Mouse (Mus musculus) left cerebral cortex, postnatal 10 days (tissue): ENCODE data around the gene Il11ra1. TPM values are rescaled to one million over a fixed set of nuclear protein-coding genes. Genes with fewer than 3 reads are reported as not detected.
"Not testable (repeated sequence)": the region's sequence is repeated elsewhere in the genome, so short reads cannot be mapped to it uniquely, and the experiment has no call there.

Experiments used
- DNase-seq, 2 experiments: peaks; one replicate each; pipeline ENCODE4 v3.0.0; 2021 to 2022; ENCODE audit warnings: low spot score in 2 of 2, mixed read lengths in 1 of 2; ENCODE audit errors: extremely low spot score in 1 of 2
- intact Hi-C: fragments of 180-260 bp; cut with DNase I; formaldehyde crosslinking; loops from one replicate; pipeline ENCODE4 v1.15.1; 2025
- total RNA-seq, 2 experiments: library from RNA; stranded (reverse); gene quantifications; 2 replicates each; pipeline ENCODE4 v1.2.3; 2021

Gene Il11ra1
- 10 to 100 TPM; 19.1 to 24.3 TPM for total RNA-seq

GRCm38 (mm10) chr4:41699783-41700182 is at the start of gene Il11ra1:
Gene Il11ra1, plus strand, starts transcription at chr4:41699989.
- DNase-seq, intact Hi-C loops: not testable (repeated sequence)

DNA sequence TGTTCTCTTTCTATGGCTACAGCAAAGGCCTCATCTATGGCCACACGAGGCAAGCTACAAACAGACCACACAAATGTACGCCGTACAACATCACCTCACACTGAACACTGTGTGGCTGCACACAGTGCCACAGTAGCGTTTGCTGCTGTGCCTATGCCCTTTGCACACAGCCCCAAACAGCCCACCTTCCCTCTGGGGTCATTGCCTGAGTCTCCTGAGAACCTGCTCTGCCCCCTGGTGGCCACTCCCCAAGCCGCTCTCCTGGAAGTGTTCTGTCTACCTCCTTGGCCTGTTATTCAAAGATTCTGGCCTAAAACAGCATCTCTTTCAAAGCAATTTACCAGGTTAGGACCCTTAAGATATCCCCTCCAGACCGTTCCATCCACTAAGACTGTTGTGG is 46.5 kb upstream of the Il11ra1 start:
- intact Hi-C loops = loop anchor here (5.0 kb wide), 1 partner anchor 101 kb away; no protein-coding TSS in a partner anchor
- DNase-seq = peak; percentile 64 to 82

- intact Hi-C loops = loop anchor here (5.0 kb wide), 1 partner anchor 101 kb away; no protein-coding TSS in a partner anchor
- DNase-seq = no peak
These were observed 46.1 kb upstream of the Il11ra1 start for GRCm38 (mm10) chr4:41653730-41654129.

GRCm38 (mm10) chr4:41654217-41654616 is 45.6 kb upstream of the Il11ra1 start:
- DNase-seq = peak in 1 of 2 experiments; percentile 66
- intact Hi-C loops = loop anchor here (5.0 kb wide), 1 partner anchor 102 kb away; no protein-coding TSS in a partner anchor

DNA sequence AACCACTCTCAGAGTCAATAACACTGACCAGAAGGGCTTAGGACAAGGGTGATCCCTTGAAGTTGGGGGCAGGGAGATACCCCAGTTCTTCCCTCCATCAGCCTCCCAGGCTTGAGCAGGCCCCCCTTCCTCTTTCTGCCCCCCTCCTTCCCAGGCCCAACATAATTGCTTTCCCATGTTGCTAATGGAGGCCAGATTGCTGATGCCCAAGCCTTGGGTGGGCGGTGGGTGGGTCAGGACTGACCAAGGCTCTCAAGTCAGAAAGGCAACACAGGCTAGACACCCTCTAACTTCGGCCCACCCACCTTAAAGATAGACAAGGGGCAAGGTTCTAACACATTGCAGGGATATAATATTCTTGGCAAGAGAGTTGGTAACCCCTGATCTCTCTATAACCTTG is 44.3 kb upstream of the Il11ra1 start:
- no peak for DNase-seq
- intact Hi-C loops = no loop called here

DNA sequence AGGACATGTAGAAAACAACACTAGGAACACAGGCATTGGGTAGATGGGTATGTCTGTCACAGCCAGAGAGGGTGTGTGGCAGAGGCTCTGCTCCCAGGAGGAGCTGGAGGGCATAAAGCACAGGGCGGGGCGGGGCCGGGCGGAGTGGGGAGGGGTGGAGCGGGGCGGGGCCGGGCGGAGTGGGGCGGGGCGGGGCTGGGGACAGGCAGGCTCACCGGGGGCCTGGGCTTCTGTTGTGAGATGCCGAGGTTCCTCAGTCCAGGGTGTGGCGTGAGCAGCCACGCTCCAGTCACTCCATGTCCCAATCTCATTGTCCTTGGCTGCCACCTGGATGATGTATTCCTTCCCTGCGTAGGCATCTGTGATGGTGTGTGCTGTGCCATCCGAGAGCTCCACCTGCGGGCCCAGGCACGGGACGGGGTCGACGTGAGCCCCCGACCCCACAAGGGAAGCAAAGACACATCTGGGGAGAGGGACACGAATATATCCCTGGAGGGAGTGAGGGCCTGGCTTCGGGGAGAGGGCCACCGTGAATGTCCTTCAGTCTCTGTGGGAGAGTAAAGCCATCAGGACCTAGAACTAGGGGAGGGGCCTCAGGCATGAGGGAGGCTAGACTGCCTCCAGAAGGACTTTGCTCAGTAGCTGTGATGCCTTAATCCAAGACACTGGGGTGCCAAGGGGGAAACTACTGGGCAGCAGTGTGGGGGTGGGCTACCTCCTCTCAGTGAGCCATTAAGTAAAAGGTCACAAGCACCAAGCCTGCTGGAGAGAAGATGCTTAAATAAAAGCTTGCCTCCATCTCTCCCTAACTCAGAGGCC is 41.0 kb upstream of the Il11ra1 start:
- intact Hi-C loops = no loop called here
- DNase-seq = no peak

DNA sequence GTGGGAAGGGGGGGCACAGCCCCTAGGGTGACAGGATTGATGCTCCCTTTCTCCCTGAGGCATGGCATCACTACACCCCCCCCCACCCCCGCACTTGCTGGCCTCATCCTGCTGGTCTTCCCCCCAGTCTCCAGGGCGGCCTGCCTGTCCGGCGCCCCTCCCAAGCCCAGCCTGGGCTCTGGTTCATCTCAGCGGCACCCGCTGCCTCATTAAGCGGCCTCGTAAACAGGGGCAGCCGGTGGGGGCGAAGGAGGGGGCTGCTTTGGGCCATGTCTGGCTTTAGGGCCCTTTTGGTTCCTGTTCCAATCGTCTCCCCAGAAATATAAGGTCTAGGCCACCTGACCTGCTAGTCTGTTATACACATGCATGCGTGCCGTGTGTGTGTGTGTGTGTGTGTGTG is 40.2 kb upstream of the Il11ra1 start:
- no peak for DNase-seq
- intact Hi-C loops = no loop called here

DNA sequence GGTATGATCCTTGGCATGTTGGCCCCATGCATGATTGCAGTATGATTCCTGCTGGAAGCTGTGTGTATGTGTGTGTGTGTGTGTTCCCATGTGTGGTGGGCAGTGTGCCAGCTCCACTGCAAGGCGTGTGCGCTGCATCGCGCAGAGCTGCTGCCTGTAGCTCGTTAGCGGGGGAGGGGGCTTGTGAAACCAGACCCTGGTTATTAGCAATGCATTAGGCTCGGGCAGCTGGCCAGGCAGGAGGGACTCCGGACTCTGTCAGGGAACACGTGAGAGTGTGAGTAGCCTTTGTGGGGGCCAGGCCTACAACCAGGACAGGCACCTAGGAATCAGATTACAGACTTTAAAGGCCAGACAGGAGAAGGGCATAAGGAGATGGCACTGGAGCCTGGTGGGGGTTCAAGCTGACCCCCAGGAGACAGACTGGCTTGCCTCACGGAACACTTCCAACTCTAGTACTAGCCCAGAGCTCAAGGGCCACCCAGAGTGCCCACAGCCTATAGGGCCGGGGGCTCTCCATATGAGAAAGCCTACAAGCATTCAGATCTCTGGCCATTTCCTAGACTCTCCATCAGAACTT is 38.8 kb upstream of the Il11ra1 start:
- DNase-seq = peak in 1 of 2 experiments; percentile 63
- intact Hi-C loops = no loop called here

GRCm38 (mm10) chr4:41662723-41663122 is 37.1 kb upstream of the Il11ra1 start:
- no peak for DNase-seq
- intact Hi-C loops = no loop called here

DNA sequence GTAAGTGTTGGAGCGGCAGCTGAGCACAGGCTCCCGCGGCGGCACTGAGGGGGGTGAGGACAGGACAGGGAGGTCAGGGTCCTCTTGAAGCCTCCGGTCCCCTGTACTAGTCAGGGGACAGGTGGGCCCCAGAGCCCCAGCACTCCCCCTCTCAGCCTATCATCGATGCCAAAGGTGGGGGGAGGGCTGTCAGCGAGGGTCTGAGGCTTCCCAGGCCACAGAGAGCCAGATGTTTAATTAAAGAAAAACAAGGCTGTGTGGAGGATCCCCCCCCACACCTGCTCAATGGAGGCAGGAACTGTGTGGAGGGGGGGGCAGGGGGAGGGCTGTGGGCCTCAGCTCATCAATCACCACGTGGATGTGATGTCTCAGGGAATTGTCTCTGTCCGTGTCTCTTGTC is 36.2 kb upstream of the Il11ra1 start:
- DNase-seq = no peak
- intact Hi-C loops = no loop called here

GRCm38 (mm10) chr4:41664533-41664932 is 35.3 kb upstream of the Il11ra1 start:
- no peak for DNase-seq
- intact Hi-C loops = no loop called here

DNA sequence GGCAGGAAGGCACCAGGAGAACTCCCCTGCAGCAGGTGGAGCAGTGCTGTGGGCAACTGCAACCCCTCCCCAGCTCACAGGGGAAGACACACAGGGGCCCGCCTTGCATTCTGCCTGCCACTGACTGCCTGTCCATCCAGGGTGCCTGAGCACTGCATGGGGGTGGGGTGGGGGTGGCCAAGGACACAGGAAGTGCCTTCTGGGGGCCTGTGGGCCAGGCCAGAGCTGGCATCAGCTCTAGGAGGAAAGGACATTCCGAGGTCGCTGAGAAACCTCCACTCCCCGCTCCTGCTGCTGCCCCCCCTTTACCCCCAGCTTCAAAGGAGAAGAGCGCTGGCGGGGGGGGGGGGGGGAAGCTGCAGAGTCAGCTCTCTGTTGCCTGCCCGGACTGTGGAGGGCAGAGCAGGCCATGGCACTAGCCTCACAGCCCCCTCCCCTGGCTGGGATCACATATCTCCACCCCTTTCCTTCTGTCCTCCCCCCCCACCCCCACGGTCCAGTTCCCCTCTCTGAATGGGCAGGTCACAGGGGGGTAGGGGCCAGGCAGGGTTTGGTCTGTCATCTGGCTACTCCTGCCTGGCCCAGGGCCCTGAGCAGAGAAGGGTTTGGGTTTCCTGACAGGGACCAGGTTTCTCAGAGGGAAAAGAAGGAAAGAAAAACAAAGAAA is 34.6 kb upstream of the Il11ra1 start:
- no peak for DNase-seq
- intact Hi-C loops = no loop called here

DNA sequence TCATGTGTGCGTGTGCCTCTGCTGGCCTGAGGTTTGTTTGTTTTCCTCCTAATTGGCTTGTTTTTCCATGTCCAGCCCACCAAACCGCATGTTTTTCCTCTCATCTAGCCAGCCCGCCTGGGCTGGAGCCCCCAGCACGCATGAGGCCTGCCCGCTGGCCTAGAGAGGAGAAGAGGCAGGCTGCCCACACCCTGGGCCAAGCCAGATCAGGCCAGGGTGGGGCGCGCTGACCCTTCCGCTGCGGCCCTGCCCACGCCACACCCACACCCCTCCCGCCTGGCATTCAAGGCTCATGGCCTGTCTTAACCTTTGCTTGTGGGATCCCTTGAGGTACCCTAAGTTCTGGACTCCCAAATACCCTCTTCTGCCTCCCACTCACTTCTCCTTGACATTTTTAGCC is 33.1 kb upstream of the Il11ra1 start:
- no peak for DNase-seq
- intact Hi-C loops = no loop called here

DNA sequence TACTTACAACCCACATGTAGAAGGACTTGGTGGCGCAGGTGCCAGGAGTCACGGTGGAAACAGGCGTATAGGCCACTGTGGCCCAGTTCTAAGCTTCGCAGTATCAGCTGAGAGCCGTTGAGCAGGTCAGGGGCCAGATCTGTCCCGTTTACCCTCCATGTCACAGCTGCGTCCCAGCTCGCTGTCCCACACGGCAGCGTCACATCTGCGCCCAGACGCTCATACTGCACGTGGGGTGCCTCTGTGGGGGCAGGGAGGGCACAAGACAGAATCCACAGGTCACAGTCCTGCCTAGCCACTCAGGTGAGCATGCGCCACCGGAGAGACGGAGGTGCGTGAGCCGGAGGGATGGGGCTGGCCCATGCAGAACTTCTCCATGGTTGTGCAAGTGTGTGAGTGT is 29.0 kb upstream of the Il11ra1 start:
- no peak for DNase-seq
- intact Hi-C loops = no loop called here

GRCm38 (mm10) chr4:41671500-41671899 is 28.3 kb upstream of the Il11ra1 start:
- no peak for DNase-seq
- intact Hi-C loops = no loop called here

DNA sequence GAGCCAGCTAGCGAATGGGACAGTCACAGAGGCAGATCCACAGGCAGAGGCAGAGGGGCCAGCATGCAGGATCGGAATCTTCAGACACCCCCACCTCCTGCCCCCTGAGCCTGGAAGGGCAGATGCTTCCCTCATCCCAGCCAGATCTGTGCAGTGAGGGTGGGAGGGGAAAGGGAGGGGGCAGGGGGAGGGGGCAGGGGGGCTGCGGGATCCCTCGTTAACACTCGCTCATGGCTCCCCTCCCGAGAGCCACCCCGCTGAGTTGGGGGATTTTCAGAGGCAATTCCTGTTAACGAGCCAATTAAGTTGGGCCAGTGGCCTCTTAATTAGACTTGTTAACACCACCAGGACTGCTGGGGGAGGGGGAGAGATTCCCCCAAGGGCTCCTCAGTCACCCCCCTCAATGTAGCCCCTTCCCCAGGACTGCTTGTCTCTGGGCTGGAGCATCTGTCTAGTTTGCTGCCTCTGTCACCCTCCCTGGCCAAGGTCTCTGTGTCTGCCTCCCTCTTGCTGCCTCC is 27.8 kb upstream of the Il11ra1 start:
- intact Hi-C loops = no loop called here
- no peak for DNase-seq

GRCm38 (mm10) chr4:41672522-41672963 is 27.2 kb upstream of the Il11ra1 start:
- intact Hi-C loops = no loop called here
- no peak for DNase-seq

DNA sequence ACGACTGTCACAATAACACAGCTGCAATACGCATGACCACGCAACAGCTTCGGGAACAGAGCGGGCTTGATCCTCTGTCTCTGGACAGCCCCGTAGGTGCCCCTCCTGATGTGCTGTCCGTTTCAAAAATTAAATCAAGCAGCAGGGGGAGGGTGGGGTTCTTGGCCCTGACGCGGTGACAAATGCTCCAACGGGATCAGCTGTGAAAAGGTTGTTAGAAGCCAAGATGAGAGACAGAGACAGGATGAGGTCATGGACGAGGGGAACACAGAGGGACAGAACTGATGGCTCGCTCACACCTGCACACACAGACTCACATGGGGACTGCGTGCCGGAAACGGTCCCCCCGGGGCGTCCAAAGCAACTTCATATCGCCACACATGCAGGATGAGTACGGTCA is 26.6 kb upstream of the Il11ra1 start:
- no peak for DNase-seq

DNA sequence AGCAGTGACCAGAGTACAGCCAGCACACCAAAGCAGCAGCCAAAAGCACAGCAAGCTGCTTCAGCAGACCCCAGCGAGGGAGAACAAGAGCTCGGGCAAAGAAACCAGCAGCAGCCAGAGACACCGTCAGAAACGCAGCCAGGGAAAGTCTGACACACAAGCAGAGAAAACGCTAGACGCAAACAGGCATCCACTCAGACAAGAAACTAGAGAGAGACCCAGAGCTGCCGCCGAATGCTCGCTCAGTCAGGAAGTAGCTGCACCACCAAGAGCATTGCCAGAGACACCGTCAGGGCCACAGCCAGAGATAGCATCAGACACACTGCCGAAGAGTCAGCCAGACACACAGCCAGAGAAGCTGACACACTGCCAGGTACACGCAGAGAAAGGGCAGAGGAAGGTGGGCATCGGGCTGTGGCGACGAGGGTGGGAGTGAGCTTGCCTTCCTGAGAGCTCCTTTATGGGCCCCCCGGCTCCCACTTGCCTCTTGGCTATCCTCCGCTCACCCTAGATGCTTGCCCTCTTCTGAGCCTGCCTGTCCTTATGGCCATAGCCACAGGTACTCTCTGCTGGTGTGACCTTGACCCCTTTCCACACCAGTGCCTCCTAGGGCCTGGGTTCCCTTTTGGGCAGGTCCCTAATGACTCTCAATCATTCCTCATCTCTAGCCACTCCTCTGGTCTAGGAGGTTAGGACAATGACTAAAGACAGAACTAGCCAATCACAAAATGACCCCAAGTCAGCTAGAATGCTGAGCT is 23.4 kb upstream of the Il11ra1 start:
- intact Hi-C loops = no loop called here
- no peak for DNase-seq

More for the DNA sequence above, 26.6 kb upstream of the Il11ra1 start:
- intact Hi-C loops = no loop called here
